Mouse (Mus musculus) brain, embryonic 14.5 days (tissue): ENCODE data around the gene Card10.

ENCODE experiments used
- CTCF ChIP-seq: fragments of 200-500 bp; IDR thresholded peaks from 2 replicates; pipeline ENCODE4 v1.5.1; 2012; ENCODE audit warnings: inconsistent platforms, mild to moderate bottlenecking, moderate library complexity, borderline replicate concordance; ENCODE audit not compliant: insufficient read depth, insufficient read length; ENCODE audit errors: extremely low read depth
- POLR2A ChIP-seq: fragments of 200-500 bp; IDR thresholded peaks from 2 replicates; pipeline ENCODE4 v1.6.1; 2012; ENCODE audit warnings: mild to moderate bottlenecking, inconsistent platforms, borderline replicate concordance; ENCODE audit not compliant: poor library complexity, insufficient read depth, insufficient read length, severe bottlenecking; ENCODE audit errors: extremely low read depth

DNA sequence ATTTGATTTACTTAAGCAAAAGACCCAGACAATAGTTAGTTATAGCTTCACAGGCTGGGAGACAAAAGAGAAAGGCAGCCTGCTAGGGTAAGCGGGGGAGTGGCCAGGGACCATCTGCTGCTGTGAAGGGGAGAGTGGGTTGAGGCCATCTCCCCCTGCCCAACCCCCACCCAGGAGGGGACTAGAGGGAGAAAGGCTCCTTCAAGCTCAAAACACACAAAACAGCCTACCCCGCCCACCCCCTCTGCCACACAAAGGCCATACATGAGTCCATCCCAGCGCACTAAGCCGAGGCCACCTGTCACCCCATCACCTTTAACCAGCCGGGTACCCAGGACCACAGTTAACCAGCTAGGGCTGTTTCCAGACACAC is 31.9 kb downstream of the Card10 start:
- TF ChIP-seq CTCF (no peak), POLR2A (no peak)
